Mouse (Mus musculus) cortical plate, adult 2 months (tissue): ENCODE results near the gene Gm1979.
"Not testable (repeated sequence)": the region's sequence is repeated elsewhere in the genome, so short reads cannot be mapped to it uniquely, and the experiment has no call there.

Experiments used
- CTCF ChIP-seq: fragments of 200-500 bp; IDR thresholded peaks from 2 replicates; pipeline ENCODE4 v1.5.1; 2011; ENCODE audit warnings: mild to moderate bottlenecking, control low read depth, low read length; ENCODE audit not compliant: insufficient read depth; ENCODE audit errors: extremely low read depth
- POLR2A ChIP-seq: fragments of 200-500 bp; IDR thresholded peaks from 2 replicates; pipeline ENCODE4 v1.6.1; 2011; ENCODE audit warnings: mild to moderate bottlenecking, low read length, control low read depth; ENCODE audit not compliant: insufficient read depth; ENCODE audit errors: extremely low read depth

DNA sequence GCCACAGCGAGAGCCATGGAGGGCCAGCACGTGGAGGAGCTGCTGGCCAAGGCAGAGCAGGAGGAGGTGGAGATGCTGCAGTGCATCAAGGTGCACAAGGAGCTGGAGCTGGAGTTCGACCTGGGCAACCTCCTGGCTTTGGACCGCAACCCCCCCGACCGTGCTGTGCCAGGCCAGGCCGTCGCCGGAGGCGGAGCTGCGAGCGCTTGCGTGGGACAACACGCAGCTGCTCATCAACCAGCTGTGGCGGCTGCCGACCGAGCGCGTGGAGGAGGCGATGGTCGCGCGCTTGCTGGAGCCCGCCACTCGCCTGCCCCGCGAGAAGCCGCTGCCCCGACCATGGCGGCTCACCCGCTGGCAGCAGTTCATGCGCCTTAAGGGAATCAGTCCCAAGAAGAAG, 48.0 kb downstream of the Gm1979 start:
- TF ChIP-seq CTCF, POLR2A: not testable (repeated sequence)
